Mouse (Mus musculus) liver, embryonic 14.5 days (tissue): Measurements from ENCODE around the gene Tmie.

Experiments used
- CTCF ChIP-seq: IDR thresholded peaks from 2 replicates; pipeline ENCODE4 v1.5.1; 2016; ENCODE audit warnings: antibody characterized with exemption, low read depth, control low read depth
- EP300 ChIP-seq: IDR thresholded peaks from 2 replicates; pipeline ENCODE4 v1.6.1; 2016; ENCODE audit warnings: antibody characterized with exemption, low read depth

DNA sequence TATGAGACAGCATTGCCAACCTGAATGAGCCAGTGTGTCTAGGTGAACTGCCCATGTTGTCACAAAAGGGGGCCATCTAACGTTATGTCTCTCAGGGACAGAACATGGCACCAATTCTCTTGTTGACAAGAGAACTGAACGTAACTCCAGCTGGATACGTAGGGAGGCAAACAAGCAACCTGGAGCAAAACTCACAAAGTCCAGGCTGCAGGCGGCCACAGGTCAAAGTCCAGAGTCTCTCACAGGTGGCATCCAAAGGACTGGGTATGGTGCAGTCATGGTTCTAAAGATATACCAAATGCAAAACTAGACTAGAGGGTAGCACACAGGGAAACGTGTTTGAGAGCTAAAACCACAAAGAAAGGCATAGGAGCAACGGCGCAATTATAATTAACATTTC, 58.5 kb downstream of the Tmie start:
- TF ChIP-seq CTCF (no peak), EP300 (no peak)
